Mouse (Mus musculus): ENCODE results near the gene Arf1. TPM values are rescaled to one million over a fixed set of nuclear protein-coding genes. Genes with fewer than 3 reads are reported as not detected.
A peak's percentile ranks its signal among the peaks of the same experiment; 100 is the strongest.

Arf1 gene
- polyA plus RNA-seq, 1 experiment from 2014 or later: 718 TPM

GRCm38 (mm10) chr11:59187706-59188105 is 40.4 kb downstream of the Arf1 start:
- Histone ChIP-seq H3K4me2 (replicated peaks) (no peak overlapping the region), H3K9me3 (replicated peaks) (no peaks in the 10 kb centered on the region), H3K27me3 (no peaks in the 10 kb centered on the region), H3K4me1 (peaks cover 13% of the 10 kb centered on the region), H3K27ac (replicated peaks) (no peak overlapping the region), H3K4me3 (replicated peaks) (no peak overlapping the region), H3K36me3 (peaks cover 34% of the 10 kb centered on the region), H3K9ac (no peak overlapping the region)
- ATAC-seq (ENCODE audit: insufficient number of reproducible peaks, low FRiP score, low TSS enrichment, low read depth): no peak
- 79% methylated on average over 6 of the region's 6 CpGs for WGBS

- Histone ChIP-seq H3K27me3 (no peaks in the 10 kb centered on the region), H3K4me3 (replicated peaks) (no peak overlapping the region), H3K27ac (replicated peaks) (no peak overlapping the region), H3K9me3 (replicated peaks) (no peaks in the 10 kb centered on the region), H3K4me1 (peaks cover 7% of the 10 kb centered on the region; the same call in 1 of the 2 replicates), H3K36me3 (peaks cover 34% of the 10 kb centered on the region), H3K4me2 (replicated peaks) (no peak overlapping the region), H3K9ac (no peak overlapping the region)
- ATAC-seq (ENCODE audit: insufficient number of reproducible peaks, low FRiP score, low TSS enrichment, low read depth): no peak
- WGBS: 64% methylated on average over 5 of the region's 5 CpGs
These were observed 42.6 kb downstream of the Arf1 start for GRCm38 (mm10) chr11:59185490-59185889.

- H3K9ac ChIP-seq: no peak overlapping the region
- H3K4me3 ChIP-seq (replicated peaks): no peak overlapping the region
- no peak overlapping the region for H3K27ac ChIP-seq (replicated peaks)
- H3K4me2 ChIP-seq (replicated peaks): no peak overlapping the region
- ATAC-seq (ENCODE audit: insufficient number of reproducible peaks, low FRiP score, low TSS enrichment, low read depth): 0 out of 2 replicates have a peak, but pooled peaks have one; percentile 25
- 39% methylated on average over 3 of the region's 3 CpGs for WGBS
- H3K27me3 ChIP-seq: peaks cover 11% of the 10 kb centered on the region
- H3K36me3 ChIP-seq: peaks cover 34% of the 10 kb centered on the region
- H3K9me3 ChIP-seq (replicated peaks): no peaks in the 10 kb centered on the region
- H3K4me1 ChIP-seq: no peaks in the 10 kb centered on the region
These were observed 44.2 kb downstream of the Arf1 start for GRCm38 (mm10) chr11:59183821-59184220.

GRCm38 (mm10) chr11:59182864-59183331 is 45.2 kb downstream of the Arf1 start, which contains the start of gene Gjc2:
Gene Gjc2 (minus strand): TSS chr11:59183213.
- Histone ChIP-seq H3K27ac (replicated peaks) (no peak within 1 kb of the TSS), H3K4me1 (no peaks in the 10 kb centered on the region), H3K36me3 (peaks cover 30% of the 10 kb centered on the region), H3K9me3 (replicated peaks) (no peaks in the 10 kb centered on the region), H3K9ac (no peak within 1 kb of the TSS), H3K4me3 (replicated peaks) (no peak within 1 kb of the TSS), H3K4me2 (replicated peaks) (no peak within 1 kb of the TSS), H3K27me3 (peaks cover 20% of the 10 kb centered on the region)
- WGBS: 33% methylated on average over 3 of the region's 3 CpGs
- no peak for ATAC-seq (ENCODE audit: insufficient number of reproducible peaks, low FRiP score, low TSS enrichment, low read depth)

- no peaks in the 10 kb centered on the region for H3K36me3 ChIP-seq
- H3K4me1 ChIP-seq: peaks cover 7% of the 10 kb centered on the region; the same call in 1 of the 2 replicates
- H3K27ac ChIP-seq (replicated peaks): no peak overlapping the region
- WGBS: 6% methylated on average over 33 of the region's 34 CpGs
- H3K27me3 ChIP-seq: peaks cover 71% of the 10 kb centered on the region
- H3K4me2 ChIP-seq (replicated peaks): peak overlapping the region; percentile 28
- H3K9me3 ChIP-seq (replicated peaks): no peaks in the 10 kb centered on the region
- H3K9ac ChIP-seq: no peak overlapping the region
- ATAC-seq (ENCODE audit: insufficient number of reproducible peaks, low FRiP score, low TSS enrichment, low read depth): no peak
- peak overlapping the region; percentile 27; the same call in 1 of the 2 replicates for H3K4me3 ChIP-seq (replicated peaks)
These were observed 51.1 kb downstream of the Arf1 start for GRCm38 (mm10) chr11:59176921-59177320.

- Histone ChIP-seq H3K9ac (no peak overlapping the region), H3K36me3 (no peaks in the 10 kb centered on the region), H3K9me3 (replicated peaks) (no peaks in the 10 kb centered on the region), H3K27me3 (peaks cover 71% of the 10 kb centered on the region), H3K4me2 (replicated peaks) (peak overlapping the region; percentile 28), H3K4me1 (peaks cover 7% of the 10 kb centered on the region; the same call in 1 of the 2 replicates), H3K27ac (replicated peaks) (no peak overlapping the region), H3K4me3 (replicated peaks) (peak overlapping the region; percentile 27)
- WGBS: 4% methylated on average over 48 of the region's 48 CpGs
- ATAC-seq (ENCODE audit: insufficient number of reproducible peaks, low FRiP score, low TSS enrichment, low read depth): no peak
These were observed 51.6 kb downstream of the Arf1 start for GRCm38 (mm10) chr11:59176475-59176874.

- no peak for ATAC-seq (ENCODE audit: insufficient number of reproducible peaks, low FRiP score, low TSS enrichment, low read depth)
- H3K4me3 ChIP-seq (replicated peaks): no peak overlapping the region
- 46% methylated on average over 6 of the region's 6 CpGs for WGBS
- no peaks in the 10 kb centered on the region for H3K9me3 ChIP-seq (replicated peaks)
- no peak overlapping the region for H3K9ac ChIP-seq
- H3K27me3 ChIP-seq: peaks cover 65% of the 10 kb centered on the region
- peaks cover 7% of the 10 kb centered on the region; the same call in 1 of the 2 replicates for H3K4me1 ChIP-seq
- H3K27ac ChIP-seq (replicated peaks): no peak overlapping the region
- no peaks in the 10 kb centered on the region for H3K36me3 ChIP-seq
- no peak overlapping the region for H3K4me2 ChIP-seq (replicated peaks)
These were observed 53.8 kb downstream of the Arf1 start for GRCm38 (mm10) chr11:59174189-59174838.

GRCm38 (mm10) chr11:59170549-59170948 is 57.5 kb downstream of the Arf1 start:
- H3K4me2 ChIP-seq (replicated peaks): no peak overlapping the region
- no peak overlapping the region for H3K9ac ChIP-seq
- H3K27ac ChIP-seq (replicated peaks): no peak overlapping the region
- H3K27me3 ChIP-seq: peaks cover 28% of the 10 kb centered on the region
- 75% methylated on average over 4 of the region's 4 CpGs for WGBS
- H3K9me3 ChIP-seq (replicated peaks): no peaks in the 10 kb centered on the region
- peak; percentile 11; the same call in 1 of the 2 replicates for ATAC-seq (ENCODE audit: insufficient number of reproducible peaks, low FRiP score, low TSS enrichment, low read depth)
- no peaks in the 10 kb centered on the region for H3K4me1 ChIP-seq
- H3K36me3 ChIP-seq: no peaks in the 10 kb centered on the region
- no peak overlapping the region for H3K4me3 ChIP-seq (replicated peaks)

GRCm38 (mm10) chr11:59169807-59170206 is 58.3 kb downstream of the Arf1 start:
- Histone ChIP-seq H3K9me3 (replicated peaks) (no peaks in the 10 kb centered on the region), H3K4me2 (replicated peaks) (no peak overlapping the region), H3K36me3 (no peaks in the 10 kb centered on the region), H3K4me3 (replicated peaks) (no peak overlapping the region), H3K4me1 (no peaks in the 10 kb centered on the region), H3K9ac (no peak overlapping the region), H3K27ac (replicated peaks) (no peak overlapping the region), H3K27me3 (peaks cover 20% of the 10 kb centered on the region)
- 48% methylated on average over 3 of the region's 3 CpGs for WGBS
- no peak for ATAC-seq (ENCODE audit: insufficient number of reproducible peaks, low FRiP score, low TSS enrichment, low read depth)

- 52% methylated on average over 2 of the region's 2 CpGs for WGBS
- no peak for ATAC-seq (ENCODE audit: insufficient number of reproducible peaks, low FRiP score, low TSS enrichment, low read depth)
- H3K9me3 ChIP-seq (replicated peaks): no peaks in the 10 kb centered on the region
- H3K4me1 ChIP-seq: peaks cover 17% of the 10 kb centered on the region
- no peak overlapping the region for H3K27ac ChIP-seq (replicated peaks)
- H3K4me3 ChIP-seq (replicated peaks): no peak overlapping the region
- no peak overlapping the region for H3K4me2 ChIP-seq (replicated peaks)
- no peak overlapping the region for H3K9ac ChIP-seq
- H3K27me3 ChIP-seq: no peaks in the 10 kb centered on the region
- no peaks in the 10 kb centered on the region for H3K36me3 ChIP-seq
These were observed 62.3 kb downstream of the Arf1 start for GRCm38 (mm10) chr11:59165616-59166241.

GRCm38 (mm10) chr11:59164384-59164783 is 63.7 kb downstream of the Arf1 start:
- no peak overlapping the region for H3K9ac ChIP-seq
- 84% methylated on average over 9 of the region's 9 CpGs for WGBS

More at GRCm38 (mm10) chr11:59164384-59164783, 63.7 kb downstream of the Arf1 start:
- no peak for ATAC-seq (ENCODE audit: insufficient number of reproducible peaks, low FRiP score, low TSS enrichment, low read depth)
- H3K27me3 ChIP-seq: no peaks in the 10 kb centered on the region
- H3K4me3 ChIP-seq (replicated peaks): peak overlapping the region; percentile 90; the same call in 1 of the 2 replicates
- H3K27ac ChIP-seq (replicated peaks): no peak overlapping the region
- H3K4me2 ChIP-seq (replicated peaks): peak overlapping the region; percentile 67; the same call in 1 of the 2 replicates
- H3K4me1 ChIP-seq: peaks cover 17% of the 10 kb centered on the region
- H3K36me3 ChIP-seq: no peaks in the 10 kb centered on the region
- no peaks in the 10 kb centered on the region for H3K9me3 ChIP-seq (replicated peaks)

Measured in embryonic facial prominence, embryonic 15.5 days (tissue).